Mouse (Mus musculus): Measurements from ENCODE around the gene Fign.

DNA sequence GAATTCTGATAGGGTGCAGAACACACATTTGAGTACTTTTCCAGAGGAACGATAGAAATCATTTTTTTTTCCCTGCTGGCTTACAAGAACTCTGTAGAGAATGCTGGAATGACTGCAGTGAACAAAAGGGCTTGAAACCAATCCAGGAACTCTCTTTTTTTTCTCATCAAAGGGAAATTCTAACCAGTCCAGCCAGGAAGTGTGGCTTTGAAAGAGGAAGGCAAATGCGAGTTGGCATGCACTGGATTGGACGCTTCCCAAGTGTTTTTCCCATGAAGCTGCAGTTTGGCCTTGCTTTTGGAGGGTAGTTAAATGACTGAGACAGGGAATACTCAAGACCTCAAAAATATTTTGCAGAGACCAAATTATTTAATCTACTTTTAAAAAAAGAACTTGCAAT lies 54.7 kb downstream of the Fign start:
- TF ChIP-seq CTCF (IDR thresholded peaks at IDR 0.05) (no peak), EP300 (IDR thresholded peaks at IDR 0.05) (no peak)

Measured in lung, postnatal 0 days (tissue).